Mouse (Mus musculus) spleen, postnatal 0 days (tissue): Measurements from ENCODE around the gene Gm45844. TPM values are rescaled to one million over a fixed set of nuclear protein-coding genes. Genes with fewer than 3 reads are reported as not detected.

Experiments
- polyA plus RNA-seq: library from polyadenylated mRNA; unstranded; fragments of >200 nt; fragmentation: Nextera tagmentation; extraction: Ambion mirVana; gene quantifications from 2 replicates; pipeline ENCODE4 v1.2.1, GENCODE M21; 2015

Gm45844 gene
- polyA plus RNA-seq, result 1.2 TPM in 2 replicates

GRCm38 (mm10) chr7:7277966-7278567, at the start of gene Gm45844:
TSS of gene Gm45844 (minus strand) at chr7:7278289.

GRCm38 (mm10) chr7:7247228-7247627, 30.9 kb downstream of the Gm45844 start, which contains the start of gene Vmn2r29:
TSS of gene Vmn2r29 (minus strand) at chr7:7247328.

GRCm38 (mm10) chr7:7209313-7210151, 68.6 kb downstream of the Gm45844 start, which contains the start of gene Zfp772:
TSS of gene Zfp772 (minus strand) at chr7:7209998.

GRCm38 (mm10) chr7:7171227-7172147, 106.6 kb downstream of the Gm45844 start, which contains the start of gene Zfp418:
TSS of gene Zfp418 (plus strand) at chr7:7171330.

Other genes starting within 250 kb of the Gm45844 start
- gene Zfp954, start 156.8 kb downstream of the Gm45844 start, polyA plus RNA-seq, result 5.8 TPM in 2 replicates
- 0.24 and 0.35 TPM in 2 replicates for gene Zfp773, start 141.5 kb downstream of the Gm45844 start, polyA plus RNA-seq
- gene Zfp418, start 107.0 kb downstream of the Gm45844 start, polyA plus RNA-seq, result 0.51 and 0.61 TPM in 2 replicates
- 2.0 and 2.1 TPM in 2 replicates for gene Zfp772, start 68.3 kb downstream of the Gm45844 start, polyA plus RNA-seq
- 0.05 and 0.11 TPM in 2 replicates for gene Vmn2r29, start 31.0 kb downstream of the Gm45844 start, polyA plus RNA-seq
- 16.3 and 19.5 TPM in 2 replicates for gene Clcn4, start 22.6 kb upstream of the Gm45844 start, polyA plus RNA-seq
- not detected in 2 replicates for gene Vmn2r30, start 59.3 kb upstream of the Gm45844 start, polyA plus RNA-seq
- not detected in 2 replicates for gene Gm45783, start 96.3 kb upstream of the Gm45844 start, polyA plus RNA-seq
- not detected in 2 replicates for gene Vmn2r31, start 121.4 kb upstream of the Gm45844 start, polyA plus RNA-seq
- gene Vmn2r32, start 201.7 kb upstream of the Gm45844 start, polyA plus RNA-seq, result not detected in 2 replicates